Mouse (Mus musculus) ES-E14 (cell line): ENCODE measurements around the gene Mfge8.

Experiments
- CHD2 ChIP-seq: IDR thresholded peaks from 2 replicates; pipeline ENCODE4 v1.6.1; 2014; ENCODE audit warnings: mild to moderate bottlenecking, low read depth, low read length, inconsistent platforms
- HCFC1 ChIP-seq: IDR thresholded peaks from 2 replicates; pipeline ENCODE4 v1.6.1; 2012; ENCODE audit warnings: low read length, inconsistent platforms, borderline replicate concordance; ENCODE audit not compliant: insufficient read depth
- MAFK ChIP-seq: IDR thresholded peaks from 2 replicates; pipeline ENCODE4 v1.6.1; 2014; ENCODE audit warnings: mild to moderate bottlenecking, low read depth, low read length, inconsistent platforms; ENCODE audit not compliant: insufficient read depth
- ZNF384 ChIP-seq: IDR thresholded peaks from 2 replicates; pipeline ENCODE4 v1.6.1; 2012; ENCODE audit warnings: low read depth, low read length, inconsistent platforms

- TF ChIP-seq CHD2 (no peak), ZNF384 (no peak), MAFK (no peak), HCFC1 (no peak)
These were observed 35.0 kb downstream of the Mfge8 start for GRCm38 (mm10) chr7:79113848-79114247.
